Mouse (Mus musculus): Measurements from ENCODE around the gene Hoxd11. TPM values are rescaled to one million over a fixed set of nuclear protein-coding genes. Genes with fewer than 3 reads are reported as not detected.

The Hoxd11 gene
- total RNA-seq, 1 experiment from 2014 or later, result not detected

- no peak for DNase-seq
Observed at GRCm38 (mm10) chr2:74695813-74696430, 16.6 kb downstream of the Hoxd11 start.

DNA sequence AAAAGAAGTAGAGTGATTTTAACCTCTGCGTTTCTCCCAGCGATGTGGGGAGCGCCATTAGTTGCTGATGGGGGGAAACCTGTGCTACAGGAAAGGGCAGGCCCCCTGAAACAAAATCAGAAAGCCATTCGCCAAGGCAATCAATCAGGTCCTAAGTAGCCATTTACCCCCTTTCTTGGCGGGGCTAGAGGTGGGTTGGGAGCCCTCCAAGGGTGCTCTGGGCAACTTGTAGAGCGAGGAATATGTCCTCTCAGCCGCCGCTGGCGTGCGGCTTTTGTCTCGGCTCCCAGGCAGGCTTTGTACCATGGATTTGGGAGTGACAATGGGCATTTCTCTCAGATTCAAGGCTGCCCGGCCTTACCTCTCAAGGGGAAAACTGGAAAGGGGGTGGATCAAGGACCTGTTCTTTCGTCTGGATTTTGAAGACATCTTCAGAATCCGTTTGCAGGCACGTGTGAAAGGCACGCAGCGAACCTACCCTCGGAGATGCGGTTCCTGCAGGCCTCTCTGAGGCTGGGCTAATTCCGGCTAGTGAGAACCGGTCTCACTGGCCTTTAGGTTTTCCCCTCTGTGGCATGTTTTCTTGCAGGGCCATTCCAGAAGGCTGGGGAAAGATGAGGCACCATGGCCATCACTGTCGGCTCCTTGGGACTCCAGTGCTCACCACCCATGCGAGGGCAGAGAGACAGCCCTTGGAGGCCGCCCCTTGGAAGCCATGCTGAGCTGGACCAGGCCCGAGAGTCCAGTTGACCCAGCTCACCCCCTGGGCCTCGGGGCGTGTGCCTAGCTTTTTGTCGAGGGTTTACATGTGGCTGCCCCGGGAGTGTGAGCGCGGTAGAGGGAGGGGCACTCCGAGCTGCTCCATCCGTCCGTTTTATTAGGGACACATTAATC, 17.3 kb downstream of the Hoxd11 start:
- no peak for DNase-seq

DNA sequence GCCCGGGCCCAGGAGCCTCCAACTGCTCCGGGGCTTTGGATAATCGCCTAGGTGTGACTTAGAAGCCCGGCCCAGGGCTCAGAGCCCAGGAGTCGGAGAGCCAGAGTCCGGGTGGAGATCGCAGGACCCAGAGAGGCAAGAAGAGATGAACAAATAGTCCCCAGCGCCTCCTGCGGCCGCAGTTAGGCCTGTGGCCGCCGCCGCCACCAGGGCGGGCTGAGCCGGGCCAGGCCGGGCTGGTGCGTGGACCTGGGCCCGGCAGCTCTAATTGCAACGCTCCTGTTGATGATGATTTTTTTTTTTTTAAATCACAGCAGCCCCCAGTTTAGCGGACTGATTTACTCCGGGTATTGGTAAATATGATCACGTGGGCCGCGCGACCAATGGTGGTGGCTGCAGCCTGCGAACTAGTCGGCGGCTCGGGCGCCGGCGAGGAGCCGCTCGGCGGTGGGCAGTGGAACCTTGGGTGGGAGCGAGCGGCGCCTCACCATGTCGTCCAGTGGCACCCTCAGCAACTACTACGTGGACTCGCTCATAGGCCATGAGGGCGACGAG, 18.3 kb downstream of the Hoxd11 start, which contains the start of gene Hoxd9:
TSS of gene Hoxd9 (plus strand) at position 161 of the 555 bp plus-strand sequence.
- DNase-seq, result peak; percentile 85

- peak; percentile 60 for DNase-seq
Observed at GRCm38 (mm10) chr2:74698201-74699052, 19.1 kb downstream of the Hoxd11 start.

DNA sequence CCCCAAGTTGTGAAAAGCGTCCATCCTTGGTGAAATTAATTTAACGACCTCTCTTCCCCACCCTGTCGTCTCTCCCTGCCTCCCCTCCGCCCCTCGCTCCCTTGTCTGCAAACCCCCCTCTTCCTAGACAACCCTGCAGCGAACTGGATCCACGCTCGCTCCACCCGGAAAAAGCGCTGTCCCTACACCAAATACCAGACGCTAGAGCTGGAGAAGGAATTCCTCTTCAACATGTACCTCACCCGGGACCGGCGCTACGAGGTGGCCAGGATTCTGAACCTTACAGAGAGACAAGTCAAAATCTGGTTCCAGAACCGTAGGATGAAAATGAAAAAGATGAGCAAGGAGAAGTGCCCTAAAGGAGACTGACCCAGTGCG, 19.7 kb downstream of the Hoxd11 start:
- no peak for DNase-seq

DNA sequence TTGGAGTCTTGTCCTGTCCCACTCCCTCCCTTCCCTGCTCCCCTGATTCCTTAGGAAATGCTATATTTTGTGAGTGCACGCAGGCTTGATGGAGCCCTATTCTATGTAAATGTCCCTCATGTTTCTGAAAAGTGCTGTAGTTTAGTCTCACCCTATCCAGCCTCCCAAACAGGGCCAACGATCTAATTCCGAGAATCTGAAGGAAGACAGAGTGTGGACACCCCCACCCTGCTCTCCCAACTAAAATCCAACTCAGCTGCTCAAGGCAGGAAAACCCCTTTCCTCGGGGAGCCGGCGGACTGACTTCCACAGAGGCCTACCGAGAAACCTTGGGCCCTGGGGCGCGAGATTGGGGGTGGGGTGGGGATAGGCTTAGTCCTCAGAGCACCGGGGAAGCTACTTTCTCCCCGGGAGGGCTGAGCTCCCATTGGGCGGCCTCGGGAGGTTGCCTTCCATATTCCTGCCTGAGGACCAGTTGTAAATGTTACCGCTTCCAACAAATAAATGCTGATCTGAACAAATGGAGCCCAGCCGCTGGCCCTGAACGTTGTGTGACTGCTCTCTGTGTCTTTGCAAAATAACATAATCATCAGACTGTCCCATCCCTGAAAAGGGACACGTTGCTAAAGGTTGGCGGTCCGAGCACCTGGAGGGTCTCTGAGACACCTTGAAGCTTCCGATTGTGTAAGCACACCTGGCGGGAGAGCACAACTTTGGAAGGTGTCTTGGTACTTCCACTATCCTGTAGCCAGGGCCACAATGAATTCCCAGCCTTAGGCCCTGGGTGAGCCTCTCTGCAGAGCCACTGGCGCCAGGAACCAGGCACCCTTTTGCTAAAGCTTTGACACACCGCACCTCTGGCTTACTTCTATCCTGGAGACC, 20.5 kb downstream of the Hoxd11 start:
- no peak for DNase-seq

DNA sequence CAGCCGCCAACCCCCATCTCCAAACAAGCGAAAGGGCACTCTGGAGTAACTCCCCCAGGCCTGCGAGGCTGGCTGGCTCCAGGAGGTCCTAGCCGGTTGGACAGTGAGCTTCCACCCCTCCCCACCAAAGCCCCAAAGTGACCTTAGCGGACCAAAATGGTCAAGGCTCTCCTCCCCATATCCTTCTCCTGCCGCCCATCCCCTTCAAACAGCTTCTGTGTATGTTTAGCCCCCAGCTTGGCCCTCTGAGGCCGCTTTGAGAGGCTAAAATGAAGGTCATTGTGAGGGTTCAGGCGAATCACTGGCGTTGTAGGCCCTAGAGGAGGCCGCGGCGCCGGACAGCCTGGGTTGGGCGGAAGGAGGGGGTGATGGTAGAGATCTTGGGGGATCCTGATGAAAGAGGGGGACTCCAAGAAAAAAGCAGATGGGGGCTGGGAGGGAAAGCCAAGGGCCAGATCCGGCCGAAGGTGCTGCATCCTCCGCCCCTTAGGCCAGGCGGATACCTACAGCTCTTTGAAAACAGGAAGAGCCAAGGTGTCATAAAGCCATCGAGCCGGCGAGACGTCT, 21.3 kb downstream of the Hoxd11 start:
- DNase-seq, result no peak

DNA sequence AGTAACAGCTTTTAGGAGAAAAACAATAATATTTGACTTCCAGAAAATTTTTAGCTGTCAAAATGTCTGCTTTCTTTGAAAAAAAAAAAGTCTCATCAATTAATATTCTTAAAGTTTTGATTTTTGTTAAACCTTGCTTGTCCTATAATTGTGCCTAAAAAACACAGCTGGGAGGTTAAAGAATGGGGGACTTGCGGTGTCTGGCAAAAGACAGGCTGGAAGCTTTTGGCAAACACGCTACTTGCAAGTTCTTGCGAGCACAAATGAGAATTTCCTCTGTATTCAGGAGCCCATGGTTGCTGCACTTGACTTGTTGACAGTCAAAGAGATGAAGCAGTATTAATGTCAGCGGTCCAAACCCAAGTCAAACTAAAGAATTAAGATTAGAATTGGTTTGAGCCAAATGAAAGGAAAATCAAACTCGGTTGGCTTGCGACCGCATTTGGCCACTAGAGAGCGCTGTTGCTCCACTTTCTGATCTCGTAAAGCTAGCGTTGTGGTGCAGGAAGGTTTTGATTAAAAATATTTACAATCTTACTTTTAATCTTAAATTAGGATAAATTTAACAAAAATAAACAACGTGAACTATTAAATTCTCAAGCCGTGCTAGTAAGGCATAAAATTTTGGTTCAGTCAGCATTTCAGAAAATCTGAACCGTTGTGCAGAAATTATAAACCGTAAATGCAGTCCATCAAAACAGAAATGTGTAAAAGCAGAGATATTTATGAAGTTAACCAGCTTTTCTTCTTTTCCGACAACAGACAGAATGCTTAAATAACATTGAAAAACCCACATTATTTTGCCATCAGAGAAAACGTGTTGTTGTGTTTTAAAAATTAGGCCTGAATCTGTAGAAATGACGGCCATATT, 22.8 kb downstream of the Hoxd11 start:
- DNase-seq, result peak; percentile 85

- no peak for DNase-seq
Observed at GRCm38 (mm10) chr2:74702820-74703219, 23.5 kb downstream of the Hoxd11 start.

GRCm38 (mm10) chr2:74703317-74703716, 24.0 kb downstream of the Hoxd11 start:
- DNase-seq, result no peak

DNA sequence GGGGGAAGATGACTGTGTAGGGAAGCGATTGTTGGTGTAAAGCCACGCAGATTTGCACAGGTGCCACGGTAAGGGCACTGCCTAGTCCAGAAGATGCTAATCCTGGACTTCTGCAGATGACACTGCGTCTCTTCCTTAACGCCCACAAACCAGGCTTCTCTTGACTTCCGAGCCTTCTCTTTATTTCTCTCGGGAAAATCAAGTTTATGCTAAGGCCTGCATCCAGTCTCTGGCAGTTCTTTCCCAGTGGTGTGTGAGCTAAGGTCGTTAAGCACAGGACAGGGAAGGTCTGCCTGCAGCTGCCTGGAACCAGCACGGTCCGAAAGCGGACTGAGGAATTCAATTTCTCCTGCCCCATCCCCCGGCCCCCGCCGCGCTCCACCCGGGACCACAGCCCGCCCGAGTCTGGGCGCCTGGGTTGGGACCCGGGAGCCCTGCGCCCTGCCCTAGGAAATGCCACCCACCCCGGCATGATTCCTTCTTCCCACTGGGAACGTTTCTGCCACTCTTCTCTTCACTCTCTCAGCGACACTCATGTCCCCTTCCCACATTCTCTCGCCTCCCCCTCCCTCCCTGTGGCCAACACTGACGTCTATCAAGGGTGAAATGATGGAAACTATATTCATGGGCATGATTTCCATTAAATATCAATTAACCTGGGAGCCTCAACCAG, 24.5 kb downstream of the Hoxd11 start:
- DNase-seq, result no peak

DNA sequence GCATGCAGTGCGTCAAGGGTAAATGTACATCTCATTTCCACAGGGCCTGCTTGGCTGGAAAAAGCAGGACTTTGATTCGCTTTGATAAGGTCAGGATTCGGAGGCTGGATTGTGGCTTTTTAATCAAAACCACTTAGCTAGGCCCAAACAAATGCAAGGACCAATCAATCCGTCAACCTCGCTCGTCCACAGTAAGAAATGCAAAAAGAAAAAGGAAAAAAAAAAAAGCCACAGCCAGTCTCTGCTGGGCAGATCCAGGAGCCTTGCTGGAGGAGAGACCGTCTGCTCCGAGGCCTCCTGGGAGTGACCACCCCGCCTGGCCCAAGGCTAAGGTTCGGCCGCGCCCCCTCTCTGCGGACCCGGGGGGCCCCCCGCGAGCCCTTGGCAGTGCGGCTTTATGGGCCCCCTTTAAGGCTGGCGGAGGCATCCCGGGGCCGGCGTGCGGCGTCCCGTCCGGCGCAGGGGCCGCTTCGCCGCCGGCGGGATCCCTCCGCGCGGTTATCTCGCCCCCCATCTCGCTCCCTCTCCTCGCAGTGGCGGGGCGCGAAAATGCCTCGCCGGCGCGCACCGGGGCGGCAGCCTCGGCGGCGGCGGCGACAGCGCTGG, 25.1 kb downstream of the Hoxd11 start, which contains the start of gene Hoxd8:
TSS of gene Hoxd8 (plus strand) at position 223 of the 606 bp plus-strand sequence.
- peak; percentile 91 for DNase-seq

GRCm38 (mm10) chr2:74704999-74705466, 25.7 kb downstream of the Hoxd11 start:
- peak; percentile 73 for DNase-seq

DNA sequence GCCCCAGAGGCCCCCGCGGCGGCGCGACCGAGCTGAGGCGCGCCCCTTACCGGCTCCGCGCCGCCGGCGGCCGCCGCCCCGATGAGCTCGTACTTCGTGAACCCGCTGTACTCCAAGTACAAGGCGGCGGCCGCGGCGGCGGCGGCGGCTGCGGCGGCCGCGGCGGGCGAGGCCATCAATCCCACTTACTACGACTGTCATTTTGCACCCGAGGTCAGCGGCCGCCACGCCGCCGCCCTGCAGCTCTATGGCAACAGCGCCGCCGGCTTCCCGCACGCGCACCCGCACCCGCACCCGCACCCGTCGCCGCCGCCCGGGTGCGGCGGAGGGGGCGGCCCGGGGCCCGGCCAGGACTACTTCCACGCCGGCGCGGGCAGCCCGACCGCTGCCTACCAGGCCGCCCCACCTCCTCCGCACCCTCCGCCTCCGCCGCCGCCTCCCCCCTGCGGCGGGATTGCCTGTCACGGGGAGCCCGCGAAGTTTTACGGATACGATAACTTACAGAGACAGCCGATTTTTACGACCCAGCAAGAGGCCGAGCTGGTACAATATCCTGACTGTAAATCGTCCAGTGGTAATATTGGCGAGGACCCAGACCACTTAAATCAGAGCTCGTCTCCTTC, 26.2 kb downstream of the Hoxd11 start:
- DNase-seq, result peak; percentile 86

DNA sequence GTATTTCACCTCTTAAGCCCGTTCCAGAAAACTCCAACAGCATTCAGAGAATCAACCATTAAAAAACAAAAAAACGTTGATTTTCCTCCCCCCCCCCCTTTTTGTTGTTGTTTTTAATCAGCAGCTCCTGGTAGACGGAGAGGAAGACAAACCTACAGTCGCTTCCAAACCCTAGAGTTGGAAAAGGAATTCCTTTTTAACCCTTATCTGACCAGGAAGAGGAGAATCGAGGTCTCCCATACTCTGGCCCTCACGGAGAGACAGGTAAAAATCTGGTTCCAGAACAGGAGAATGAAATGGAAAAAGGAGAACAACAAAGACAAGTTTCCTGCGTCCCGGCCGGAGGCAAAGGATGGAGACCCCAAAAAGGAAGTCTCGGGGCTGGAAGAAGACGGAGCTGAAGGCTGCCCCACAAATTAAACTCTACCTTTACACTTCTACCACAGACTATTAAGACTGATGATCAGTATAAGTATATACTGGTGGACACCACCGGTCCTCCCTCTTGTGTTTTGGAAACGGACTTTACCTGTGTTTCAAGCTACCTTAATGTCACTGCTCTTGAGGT, 27.1 kb downstream of the Hoxd11 start:
- DNase-seq, result no peak

GRCm38 (mm10) chr2:74707599-74707998, 28.2 kb downstream of the Hoxd11 start:
- DNase-seq, result no peak

DNA sequence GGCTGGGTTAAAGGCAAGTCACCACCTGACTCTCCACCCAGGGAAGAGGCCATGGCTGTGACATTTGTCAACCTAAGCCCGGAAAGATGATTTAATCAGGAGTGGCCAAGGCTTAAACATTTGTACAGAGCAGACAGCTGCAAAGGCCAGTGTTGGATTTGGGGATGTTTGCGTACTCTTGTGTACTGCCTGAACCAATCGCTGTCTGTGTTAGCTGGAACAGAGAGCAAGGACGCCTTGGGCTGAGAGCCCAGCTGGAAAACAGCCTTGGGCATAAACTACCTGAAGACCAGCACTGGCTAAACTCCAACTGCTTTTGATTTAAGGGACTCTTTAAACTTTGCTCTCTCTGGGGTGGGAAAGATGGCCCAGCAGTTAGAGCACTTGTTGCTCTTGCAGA, 29.3 kb downstream of the Hoxd11 start:
- DNase-seq, result peak; percentile 61
